11 mouse cellular contexts compared by ENCODE assay signal in the genomic region with DNA sequence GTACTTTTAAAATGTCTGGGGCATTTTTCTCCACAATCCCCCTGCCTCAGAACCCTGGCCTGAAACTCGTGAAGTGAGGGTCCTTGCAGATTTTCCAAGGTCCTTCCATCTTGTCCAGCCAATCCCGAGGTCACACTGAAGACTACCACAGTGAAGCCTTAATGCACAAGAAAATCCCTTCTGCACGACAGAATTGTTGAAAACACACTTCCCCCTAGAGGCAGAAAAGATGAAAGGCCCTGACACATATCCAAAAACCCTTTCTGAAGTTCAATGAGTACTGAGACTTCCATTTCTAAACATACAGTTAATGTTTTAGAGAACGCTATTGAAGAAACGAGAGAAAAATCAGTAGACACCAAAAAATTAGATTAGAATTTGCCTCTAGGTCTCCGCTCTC. TPM values are rescaled to one million over a fixed set of nuclear protein-coding genes. Genes with fewer than 3 reads are reported as not detected.
A peak's percentile ranks its signal among the peaks of the same experiment; 100 is the strongest.
DNase-seq lines count a peak whose midpoint lies in the region; ATAC-seq and TF ChIP-seq lines count a peak whose summit lies in the region.
"Had no signal": no experiment of that assay in that cellular context is flagged by ENCODE, and none has a peak within 500 bp of the region (broad histone marks: within the 10 kb centered on the region; RNA-seq: fewer than 3 reads in every experiment).

No protein-coding gene starts in this region.

- no peak overlapping the region for H3K4me2 ChIP-seq in embryonic facial prominence, embryonic 14.5 days (ENCODE audit: low read depth, low read length)
- H3K4me2 ChIP-seq: embryonic facial prominence, embryonic 12.5 days; midbrain, embryonic 15.5 days had no signal

- 33% methylated on average over 6 of the region's 6 CpGs for WGBS in embryonic facial prominence, embryonic 14.5 days

- intact Hi-C loops in left cerebral cortex, postnatal 36 days (cut with DNase I) = loop anchor here (5.0 kb wide), 2 partner anchors 318 to 498 kb away; no protein-coding TSS in a partner anchor

- no peak overlapping the region for H3K27ac ChIP-seq in layer of hippocampus, adult 2 months
- no peak overlapping the region for H3K27ac ChIP-seq in embryonic facial prominence, embryonic 14.5 days (replicated peaks; ENCODE audit: low read depth, low read length)
- H3K27ac ChIP-seq: embryonic facial prominence, embryonic 12.5 days; midbrain, embryonic 15.5 days had no signal

- DNase-seq in frontal cortex, postnatal 14 days (ENCODE audit: low spot score in 2 of 2) = no peak
- DNase-seq in layer of hippocampus, adult 2 months (ENCODE audit: low spot score in 2 of 2) = peak in 1 of 2 experiments; percentile 19
- no peak for DNase-seq in layer of hippocampus, adult 9-10 months (ENCODE audit: low spot score)
- peak; percentile 55 for DNase-seq in embryonic facial prominence, embryonic 14.5 days (ENCODE audit: low spot score)
- no peak for DNase-seq in left cerebral cortex, postnatal 36 days (ENCODE audit: low spot score in 2 of 2)
- DNase-seq: gastrocnemius, postnatal 14 days had no signal

- no peaks in the 10 kb centered on the region for H3K9me3 ChIP-seq in E14TG2a.4 (ENCODE audit: low read length)
- H3K9me3 ChIP-seq in embryonic facial prominence, embryonic 14.5 days (ENCODE audit: control insufficient read depth, low read length) = no peaks in the 10 kb centered on the region
- H3K9me3 ChIP-seq: embryonic facial prominence, embryonic 12.5 days; midbrain, embryonic 15.5 days had no signal

- H3K4me1 ChIP-seq in E14TG2a.4 (replicated peaks; ENCODE audit: low read depth, low read length) = peaks cover 13% of the 10 kb centered on the region
- H3K4me1 ChIP-seq in embryonic facial prominence, embryonic 14.5 days (ENCODE audit: control insufficient read depth, insufficient read depth, low read length) = peaks cover 3% of the 10 kb centered on the region

- peaks cover 31% of the 10 kb centered on the region for H3K27me3 ChIP-seq in E14TG2a.4 (ENCODE audit: insufficient read depth, low read length)
- H3K27me3 ChIP-seq in embryonic facial prominence, embryonic 14.5 days (replicated peaks; ENCODE audit: control insufficient read depth, insufficient read depth, low read length) = peaks cover 15% of the 10 kb centered on the region

- H3K36me3 ChIP-seq in E14TG2a.4 (ENCODE audit: insufficient read depth, low read length) = no peaks in the 10 kb centered on the region
- H3K36me3 ChIP-seq in embryonic facial prominence, embryonic 14.5 days (ENCODE audit: control insufficient read depth, insufficient read depth, low read length) = no peaks in the 10 kb centered on the region
- H3K36me3 ChIP-seq: embryonic facial prominence, embryonic 12.5 days; midbrain, embryonic 15.5 days had no signal

- H3K9ac ChIP-seq in embryonic facial prominence, embryonic 14.5 days (ENCODE audit: low read depth, low read length) = no peak overlapping the region
- H3K9ac ChIP-seq: embryonic facial prominence, embryonic 12.5 days; midbrain, embryonic 15.5 days had no signal

- no peak overlapping the region for H3K4me3 ChIP-seq in layer of hippocampus, adult 2 months
- H3K4me3 ChIP-seq in E14TG2a.4 (replicated peaks; ENCODE audit: low read length) = no peak overlapping the region
- no peak overlapping the region for H3K4me3 ChIP-seq in embryonic facial prominence, embryonic 14.5 days (ENCODE audit: low read depth, low read length)
- H3K4me3 ChIP-seq: embryonic facial prominence, embryonic 12.5 days; midbrain, embryonic 15.5 days had no signal

- peak; percentile 56; the same call in 1 of the 2 replicates for ATAC-seq in frontal cortex, adult (ENCODE audit: low TSS enrichment)
- no peak for ATAC-seq in embryonic facial prominence, embryonic 14.5 days (ENCODE audit: low read depth)
- ATAC-seq in megakaryocyte, adult 5-6 weeks (ENCODE audit: poor library complexity, severe bottlenecking) = no peak
- ATAC-seq: midbrain, embryonic 15.5 days had no signal

- TF ChIP-seq CTCF in layer of hippocampus, adult 2 months (conservative IDR thresholded peaks at IDR 0.05) = peak; percentile 84
- peak; percentile 32 for TF ChIP-seq CTCF in E14TG2a.4 (conservative IDR thresholded peaks at IDR 0.05; ENCODE audit: low read length)

RNA-seq across cellular contexts. Expression of a gene that starts 2.8 kb away (rescaled TPM):
- 10 to 100 TPM; 15.7 to 17.7 TPM for total RNA-seq in layer of hippocampus, adult 2 months (2021)
- polyA plus RNA-seq in embryonic facial prominence, embryonic 14.5 days (2014; fragmentation: Nextera tagmentation; extraction: Ambion mirVana) = 5.4 and 5.9 TPM in 2 replicates
- total RNA-seq in left cerebral cortex, postnatal 36 days (2021) = 10 to 100 TPM; 12.6 TPM
- total RNA-seq in megakaryocyte, adult 5-6 weeks (2015) = not detected in 2 replicates
- total RNA-seq in megakaryocyte, adult 5-6 weeks (2017) = not detected in 2 replicates

Comparison
In these comparisons a context has a peak if more than half of its experiments do, and no peak if none do; other contexts are left out.
1. RNA of a gene that starts 2.8 kb away (total RNA-seq): 15.7 to 17.7 TPM in layer of hippocampus, adult 2 months and 12.6 TPM in left cerebral cortex, postnatal 36 days; not detected in megakaryocyte, adult 5-6 weeks; every median in the first group is over 10 times any median in the second.